Mouse (Mus musculus): Measurements from ENCODE around the gene Mfsd9.

DNA sequence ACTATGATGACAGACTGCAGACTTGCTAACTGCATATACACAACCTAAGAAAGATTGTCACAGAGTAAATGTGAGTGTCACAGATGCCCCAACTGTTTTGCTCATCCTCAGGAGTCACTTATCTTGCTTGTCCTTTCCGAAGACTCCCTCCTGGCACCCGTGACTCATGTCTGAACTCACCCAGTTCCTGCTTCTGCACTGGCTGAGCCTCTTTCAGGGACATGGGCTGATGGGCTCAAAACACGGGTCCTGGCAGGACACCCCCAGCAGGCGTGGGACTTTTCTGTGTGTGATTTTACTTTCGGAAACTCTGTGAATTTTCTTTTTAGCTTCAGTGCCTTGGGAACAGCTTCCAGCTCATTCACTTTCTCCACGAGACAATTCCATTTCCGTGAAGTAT, 35.3 kb upstream of the Mfsd9 start:
- TF ChIP-seq EP300 (IDR thresholded peaks at IDR 0.05; ENCODE audit: low read depth) = no peak
- no peak for TF ChIP-seq CTCF (IDR thresholded peaks at IDR 0.05; ENCODE audit: low read depth)
